Mouse (Mus musculus) embryonic fibroblast, embryonic 13.5 days (primary cell): ENCODE results near the gene Aqp11. TPM values are rescaled to one million over a fixed set of nuclear protein-coding genes. Genes with fewer than 3 reads are reported as not detected.

Experiments used
- H3K27ac ChIP-seq: 2 replicates; pipeline ENCODE4 v1.5.1; 2012; ENCODE audit warnings: low read length, control low read depth, inconsistent platforms; ENCODE audit not compliant: insufficient read depth
- H3K4me1 ChIP-seq: 2 replicates; pipeline ENCODE4 v1.6.1; 2011; ENCODE audit warnings: low read length; ENCODE audit not compliant: control insufficient read depth, insufficient read depth
- H3K4me3 ChIP-seq: 2 replicates; pipeline ENCODE4 v1.5.1; 2011; ENCODE audit warnings: mild to moderate bottlenecking, control low read depth, low read length; ENCODE audit not compliant: insufficient read depth
- CTCF ChIP-seq: IDR thresholded peaks from 2 replicates; pipeline ENCODE4 v1.5.1; 2011; ENCODE audit warnings: mild to moderate bottlenecking, control low read depth, low read length, moderate library complexity, borderline replicate concordance; ENCODE audit not compliant: insufficient read depth
- POLR2A ChIP-seq: IDR thresholded peaks from 2 replicates; pipeline ENCODE4 v1.6.1; 2011; ENCODE audit warnings: low read depth, mild to moderate bottlenecking, control low read depth, low read length, moderate library complexity
- polyA plus RNA-seq: library from polyadenylated mRNA; stranded (reverse); fragments of >200 nt; gene quantifications from 2 replicates; pipeline ENCODE4 v1.2.4, GENCODE M21; 2011; ENCODE audit warnings: low read depth; ENCODE audit not compliant: missing spikeins, insufficient read length

Aqp11 gene
- polyA plus RNA-seq, 1 experiment, result 2.1 TPM

DNA sequence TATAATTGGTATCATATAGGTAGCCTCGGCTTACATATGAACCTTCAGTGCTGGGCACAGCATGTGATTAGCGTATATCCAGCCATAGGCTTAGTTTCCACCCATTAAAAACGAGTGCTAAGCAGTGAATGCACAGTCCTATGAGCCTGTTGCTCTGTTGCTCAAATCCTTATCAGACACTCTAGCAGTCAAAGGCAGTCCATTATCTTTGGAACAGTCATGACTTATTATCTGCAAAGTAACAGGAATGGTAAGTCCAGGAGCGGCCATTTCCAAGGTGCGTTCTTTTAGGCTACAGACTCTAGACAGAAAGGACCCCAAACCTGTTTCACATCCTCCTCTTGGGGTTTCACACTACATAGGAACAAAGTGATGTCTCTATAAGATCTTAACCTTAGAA, 4.5 kb downstream of the Aqp11 start:
- Histone ChIP-seq H3K4me3 (no peak overlapping the region), H3K27ac (no peak overlapping the region), H3K4me1 (no peaks in the 10 kb centered on the region)
- TF ChIP-seq POLR2A (no peak), CTCF (no peak)

DNA sequence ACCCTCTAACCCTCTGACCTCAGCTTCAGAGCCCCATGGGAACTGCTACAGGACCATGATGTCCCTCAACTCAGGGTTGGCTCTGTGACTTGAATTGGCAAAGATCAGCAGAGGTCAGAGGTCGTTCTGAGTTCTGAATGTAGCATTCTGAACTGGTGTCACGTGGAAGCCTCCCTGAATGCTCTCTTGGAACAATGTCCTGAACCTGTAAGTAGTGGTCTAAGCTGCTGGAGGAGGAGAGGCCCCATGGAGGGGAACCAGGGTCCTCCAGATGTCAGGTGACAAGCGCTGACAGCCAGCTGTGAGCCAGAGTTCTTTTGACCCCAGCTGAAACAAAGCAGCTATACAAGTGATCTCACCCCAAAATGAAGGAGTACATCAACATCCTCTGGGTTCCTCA, 7.7 kb downstream of the Aqp11 start:
- no peaks in the 10 kb centered on the region for H3K4me1 ChIP-seq
- no peak overlapping the region for H3K27ac ChIP-seq
- no peak for TF ChIP-seq POLR2A
- no peak for TF ChIP-seq CTCF
- H3K4me3 ChIP-seq, result no peak overlapping the region

DNA sequence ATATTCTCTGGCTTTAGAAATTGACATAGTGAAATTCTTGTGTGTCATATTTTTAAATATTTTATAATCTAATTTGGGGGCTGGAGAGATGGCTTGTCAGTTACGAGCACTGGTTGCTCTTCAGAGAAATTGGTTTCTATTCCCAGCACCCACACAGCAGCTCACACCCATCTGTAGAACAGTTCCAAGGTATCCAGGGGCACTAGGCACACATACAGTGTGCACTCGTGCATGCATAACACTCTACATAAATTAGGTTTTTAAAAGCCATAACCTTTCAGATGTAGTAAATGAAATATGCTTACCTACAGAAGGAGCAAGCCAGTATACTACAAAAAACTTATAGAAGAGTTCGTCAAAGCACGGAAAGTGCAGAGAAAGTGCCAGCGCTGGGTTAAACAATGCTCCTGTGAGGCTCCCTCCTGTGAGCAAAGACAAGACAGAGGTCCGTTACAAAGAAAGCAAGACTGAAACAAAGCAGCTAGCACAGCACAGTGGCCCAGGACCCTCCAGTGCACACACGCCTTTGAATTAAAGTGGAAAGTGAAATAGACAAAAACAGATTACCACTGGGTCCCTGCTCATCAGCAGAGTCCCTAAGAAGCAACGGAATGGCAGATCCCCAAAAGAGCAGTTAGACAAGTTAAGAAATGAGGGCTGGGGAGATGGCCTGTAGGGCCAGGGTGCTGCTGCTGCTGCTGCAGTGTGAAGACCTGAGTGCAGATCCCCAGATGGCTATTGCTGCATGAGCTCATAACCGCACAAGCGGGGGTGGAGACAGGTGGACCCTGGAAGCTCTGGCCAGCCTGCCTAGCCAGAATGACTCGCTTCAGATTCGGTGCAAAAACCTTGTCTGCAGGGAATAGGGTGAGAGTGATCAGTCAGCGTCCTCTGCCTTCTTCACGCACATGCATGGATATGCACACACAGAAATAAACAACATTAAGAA, 9.1 kb downstream of the Aqp11 start:
- TF ChIP-seq POLR2A (no peak), CTCF (no peak)
- H3K4me1 ChIP-seq, result no peaks in the 10 kb centered on the region
- no peak overlapping the region for H3K4me3 ChIP-seq
- no peak overlapping the region for H3K27ac ChIP-seq

DNA sequence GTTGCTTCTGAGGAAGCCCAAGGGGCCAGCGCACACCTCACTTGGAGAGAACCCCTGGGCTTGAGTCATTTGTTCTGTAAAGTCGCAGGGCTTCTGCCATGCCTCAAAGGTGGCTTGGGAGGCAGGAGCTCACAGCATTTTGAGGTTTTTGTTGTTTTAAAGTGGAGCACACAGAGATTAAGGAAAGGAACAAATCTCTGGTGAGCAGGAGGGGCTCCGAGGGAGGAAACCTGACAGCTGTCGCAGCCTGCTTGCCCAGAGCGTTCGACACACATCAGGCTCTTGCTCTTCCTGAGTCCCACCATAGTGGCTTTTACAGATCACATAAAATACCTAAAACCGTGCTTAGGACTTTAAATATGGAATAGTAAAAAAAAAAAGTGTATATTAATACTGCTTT, 11.3 kb downstream of the Aqp11 start:
- no peak for TF ChIP-seq POLR2A
- no peak for TF ChIP-seq CTCF
- Histone ChIP-seq H3K4me1 (no peaks in the 10 kb centered on the region), H3K27ac (no peak overlapping the region), H3K4me3 (no peak overlapping the region)

DNA sequence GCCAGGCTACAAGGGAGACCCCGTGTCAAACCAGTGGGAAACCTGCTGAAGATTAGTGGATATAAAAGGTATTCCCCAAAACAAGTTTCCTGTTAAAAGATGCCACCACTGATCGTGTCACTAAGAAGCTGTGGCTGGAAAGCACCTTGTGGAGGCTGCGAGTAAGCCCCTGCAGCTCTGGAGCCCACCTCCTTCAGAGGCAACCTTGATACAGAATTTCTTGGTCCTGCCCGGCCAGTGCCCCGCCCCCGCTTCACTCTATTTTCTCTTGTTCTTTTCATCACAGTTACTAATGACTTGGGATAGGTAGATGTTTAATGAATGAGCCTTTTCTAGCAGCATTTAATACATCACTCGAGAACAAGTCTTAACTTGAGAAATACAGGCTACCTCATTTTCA, 12.0 kb downstream of the Aqp11 start:
- H3K4me1 ChIP-seq, result no peaks in the 10 kb centered on the region
- TF ChIP-seq POLR2A, result no peak
- H3K27ac ChIP-seq, result no peak overlapping the region
- H3K4me3 ChIP-seq, result no peak overlapping the region

DNA sequence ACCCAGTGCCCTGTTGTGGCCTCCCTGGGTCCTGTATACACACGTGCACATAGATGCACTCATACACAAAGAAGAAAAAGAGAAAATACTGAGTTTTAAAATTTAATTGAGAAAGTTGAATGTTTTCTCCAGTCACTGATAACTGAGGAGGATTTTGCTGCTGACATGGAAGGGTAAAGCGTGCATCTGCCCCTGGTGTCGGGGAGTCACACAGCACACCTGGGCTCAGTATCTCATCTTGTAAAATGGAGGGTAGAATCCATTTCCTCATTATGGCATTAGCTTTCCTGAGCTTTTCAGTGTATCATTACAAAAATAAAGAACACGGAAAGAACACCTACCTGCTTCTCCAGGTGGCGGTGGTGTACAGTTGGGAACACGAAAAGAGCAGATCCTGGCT, 12.7 kb downstream of the Aqp11 start:
- H3K27ac ChIP-seq, result no peak overlapping the region
- H3K4me1 ChIP-seq, result no peaks in the 10 kb centered on the region
- no peak for TF ChIP-seq POLR2A
- TF ChIP-seq CTCF, result no peak
- no peak overlapping the region for H3K4me3 ChIP-seq

DNA sequence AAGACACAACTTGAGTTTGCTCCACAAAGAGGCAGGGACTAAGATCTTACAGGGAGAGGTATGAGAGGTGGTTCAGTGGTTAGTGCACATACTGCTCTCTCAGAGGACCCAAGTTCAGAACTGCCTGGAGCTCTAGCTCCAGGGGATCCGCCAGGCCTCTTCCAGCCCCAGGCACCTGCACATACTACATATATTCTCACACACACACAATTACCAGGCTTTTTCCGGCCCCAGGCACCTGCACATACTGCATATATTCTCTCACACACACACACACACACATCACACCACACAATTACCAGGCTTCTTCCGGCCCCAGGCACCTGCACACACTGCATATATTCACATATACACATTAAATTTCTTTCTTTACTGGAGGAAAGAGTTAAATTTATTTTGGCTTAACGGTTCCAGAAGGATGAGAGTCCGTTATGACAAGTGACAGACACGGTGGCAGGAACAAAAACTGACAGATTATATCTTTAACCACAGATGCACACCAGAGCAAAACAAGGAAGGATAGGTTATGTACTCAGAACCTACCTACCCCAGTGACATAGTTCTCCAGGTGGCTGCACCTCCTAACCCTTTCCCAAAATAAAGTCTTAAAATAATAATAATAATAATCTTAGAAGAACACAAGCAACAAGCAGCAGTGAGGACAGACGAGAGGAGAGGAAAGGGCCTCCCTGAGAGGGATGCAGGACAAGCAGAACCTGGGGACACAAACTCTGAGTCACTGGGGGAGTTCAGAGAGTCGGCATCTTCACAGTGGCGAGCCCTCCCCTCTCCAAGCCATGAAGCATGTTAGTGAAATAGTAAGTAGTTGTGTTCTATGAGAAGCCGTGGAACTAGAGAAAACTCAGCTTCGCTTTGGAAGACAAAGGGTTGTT, 14.2 kb downstream of the Aqp11 start:
- H3K27ac ChIP-seq, result no peak overlapping the region
- H3K4me1 ChIP-seq, result no peaks in the 10 kb centered on the region
- TF ChIP-seq CTCF, result no peak
- no peak for TF ChIP-seq POLR2A
- H3K4me3 ChIP-seq, result no peak overlapping the region

DNA sequence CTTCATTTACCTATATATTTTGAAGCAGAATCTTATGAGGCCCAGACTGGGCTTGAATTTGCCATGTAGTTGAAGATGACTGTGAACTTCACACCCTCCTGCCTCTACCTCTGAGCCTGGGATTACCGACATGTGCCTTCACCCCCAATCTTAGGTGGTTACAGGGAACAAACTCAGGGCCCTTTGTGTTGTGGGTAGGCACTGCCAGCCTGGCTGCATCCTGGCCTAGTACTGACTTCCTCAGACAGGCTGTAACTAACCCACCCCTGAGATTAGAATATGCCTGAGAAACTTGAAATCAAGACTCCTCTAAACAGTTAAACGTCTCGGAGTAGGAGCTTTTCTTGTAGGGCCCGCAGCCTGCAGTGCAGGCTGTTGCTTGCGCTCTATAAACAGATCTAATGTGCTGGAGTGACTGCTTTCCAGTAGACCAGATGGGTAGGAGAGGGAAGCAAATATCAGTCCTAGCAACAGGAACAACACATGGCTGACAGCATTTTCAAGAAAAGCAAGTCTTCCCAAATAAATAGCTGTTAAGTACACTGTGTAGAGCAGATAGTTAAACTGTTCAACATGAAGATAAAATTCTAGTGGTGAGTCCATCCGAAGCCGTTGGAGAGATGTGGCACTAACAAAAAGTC, 15.7 kb downstream of the Aqp11 start:
- H3K27ac ChIP-seq, result no peak overlapping the region
- no peaks in the 10 kb centered on the region for H3K4me1 ChIP-seq
- TF ChIP-seq POLR2A, result no peak
- TF ChIP-seq CTCF, result no peak
- no peak overlapping the region for H3K4me3 ChIP-seq

DNA sequence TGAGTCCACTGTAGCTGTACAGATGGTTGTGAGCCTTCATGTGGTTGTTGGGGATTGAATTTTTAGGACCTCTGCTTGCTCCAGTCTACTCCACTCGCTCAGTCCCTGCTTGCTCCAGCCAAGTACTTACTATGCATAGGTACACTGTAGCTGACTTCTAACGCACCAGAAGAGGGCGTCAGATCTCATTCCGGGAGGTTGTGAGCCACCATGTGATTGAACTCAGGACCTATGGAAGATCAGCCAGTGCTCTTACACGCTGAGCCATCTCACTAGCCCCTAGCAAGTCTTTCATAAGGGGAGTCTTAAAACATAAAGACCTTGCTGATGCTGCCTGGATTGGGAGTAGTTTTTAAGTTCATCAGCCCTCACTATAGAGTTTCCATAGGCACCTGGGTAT, 18.0 kb downstream of the Aqp11 start:
- Histone ChIP-seq H3K27ac (no peak overlapping the region), H3K4me3 (no peak overlapping the region), H3K4me1 (no peaks in the 10 kb centered on the region)
- TF ChIP-seq POLR2A (no peak), CTCF (no peak)

DNA sequence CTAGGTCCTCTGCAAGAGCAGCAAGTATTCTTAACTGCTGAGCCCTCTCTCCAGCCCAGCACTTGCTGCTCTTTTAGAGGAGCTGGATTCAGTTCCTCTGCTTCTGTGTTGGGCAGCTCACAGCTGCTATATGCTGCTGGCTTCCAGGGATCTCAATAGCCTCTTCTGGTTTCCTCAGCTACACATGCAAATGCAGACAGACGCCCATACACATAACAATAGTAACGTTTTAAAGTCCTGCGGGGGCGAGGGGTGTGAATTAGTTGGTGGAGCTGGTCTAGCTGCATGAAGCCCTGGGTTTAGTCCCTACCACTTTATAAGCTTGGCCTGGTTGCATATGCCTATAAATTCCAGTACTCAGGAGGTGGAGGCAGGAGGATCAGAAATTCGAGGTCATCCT, 19.0 kb downstream of the Aqp11 start:
- TF ChIP-seq POLR2A, result no peak
- no peak for TF ChIP-seq CTCF
- Histone ChIP-seq H3K4me3 (no peak overlapping the region), H3K4me1 (no peaks in the 10 kb centered on the region), H3K27ac (no peak overlapping the region)
